Mouse (Mus musculus) midbrain, postnatal 0 days (tissue): ENCODE measurements at regions not wholly inside any gene's neighbourhood (a gene's known extent, or its start where the extent isn't known, plus 50 kb on each side); places are given as distances from the start of the nearest gene placed in this dataset.
A peak's percentile ranks its signal among the peaks of the same experiment; 100 is the strongest.

ENCODE experiments used
- ATAC-seq: fragments of 200-750 bp; cut with Nextera tagmentation; 2 replicates; pipeline ENCODE4 v1.8.0; 2017; ENCODE audit warnings: moderate number of reproducible peaks, mild to moderate bottlenecking, moderate TSS enrichment, moderate library complexity; ENCODE audit not compliant: low FRiP score
- DNase-seq: peaks from one replicate; pipeline ENCODE4 v3.0.0-alpha.2; 2015; ENCODE audit warnings: low spot score
- H3K27ac ChIP-seq: fragments of 300-500 bp; sonication (generic); 2 replicates; pipeline ENCODE4 v1.5.1; 2014; ENCODE audit warnings: low read depth, mild to moderate bottlenecking, low read length, mixed read lengths
- H3K27me3 ChIP-seq: fragments of 300-500 bp; sonication (generic); 2 replicates; pipeline ENCODE4 v1.6.1; 2014; ENCODE audit warnings: low read length, control low read depth, mixed read lengths; ENCODE audit not compliant: insufficient read depth
- H3K36me3 ChIP-seq: fragments of 300-500 bp; sonication (generic); 2 replicates; pipeline ENCODE4 v1.6.1; 2014; ENCODE audit warnings: low read length, control low read depth, mixed read lengths; ENCODE audit not compliant: insufficient read depth
- H3K4me1 ChIP-seq: fragments of 300-500 bp; sonication (generic); 2 replicates; pipeline ENCODE4 v1.6.1; 2014; ENCODE audit warnings: mild to moderate bottlenecking, control low read depth, antibody characterized with exemption, low read length, mixed read lengths; ENCODE audit not compliant: insufficient read depth
- H3K4me2 ChIP-seq: fragments of 300-500 bp; sonication (generic); 2 replicates; pipeline ENCODE4 v1.6.1; 2014; ENCODE audit warnings: low read depth, mild to moderate bottlenecking, low read length, mixed read lengths; ENCODE audit not compliant: poor library complexity, severe bottlenecking
- H3K4me3 ChIP-seq: fragments of 300-500 bp; sonication (generic); 2 replicates; pipeline ENCODE4 v1.5.1; 2014; ENCODE audit warnings: low read depth, mild to moderate bottlenecking, low read length, moderate library complexity
- H3K9ac ChIP-seq: fragments of 300-500 bp; sonication (generic); replicated peaks from 2 replicates; pipeline ENCODE4 v1.6.1; 2014; ENCODE audit warnings: mild to moderate bottlenecking, low read length, moderate library complexity, mixed read lengths; ENCODE audit not compliant: poor library complexity, severe bottlenecking
- H3K9me3 ChIP-seq: fragments of 300-500 bp; sonication (generic); 2 replicates; pipeline ENCODE4 v1.6.1; 2016; ENCODE audit warnings: low read length, control low read depth
- CTCF ChIP-seq: IDR thresholded peaks from 2 replicates; pipeline ENCODE4 v1.5.1; 2016; ENCODE audit warnings: antibody characterized with exemption, mild to moderate bottlenecking
- WGBS: fragments of 180-500 bp; shearing (Covaris S2); extraction: QIAGEN DNeasy Blood & Tissue Kit; methylation state at CpG from one replicate; pipeline ENCODE4 v1.1.7; 2014; 5-methylcytosine and 5-hydroxymethylcytosine counted together

GRCm38 (mm10) chr2:115309856-115310631 lies 271.5 kb upstream of the BC052040 start:
- Histone ChIP-seq H3K4me2 (no peak overlapping the region), H3K9ac (no peak overlapping the region), H3K9me3 (no peaks in the 10 kb centered on the region), H3K36me3 (no peaks in the 10 kb centered on the region), H3K4me1 (no peaks in the 10 kb centered on the region), H3K27me3 (no peaks in the 10 kb centered on the region), H3K4me3 (no peak overlapping the region), H3K27ac (no peak overlapping the region)
- no peak for TF ChIP-seq CTCF
- 46% methylated on average over 4 of the region's 4 CpGs for WGBS
- DNase-seq (no peak), ATAC-seq (no peak)

GRCm38 (mm10) chr2:115318551-115318950 lies 263.0 kb upstream of the BC052040 start:
- no peak for DNase-seq
- no peak for ATAC-seq
- Histone ChIP-seq H3K4me3 (no peak overlapping the region), H3K27me3 (0 out of 2 replicates have a peak, but pooled peaks cover 3% of the 10 kb centered on the region), H3K36me3 (no peaks in the 10 kb centered on the region), H3K9me3 (no peaks in the 10 kb centered on the region), H3K4me1 (no peaks in the 10 kb centered on the region), H3K4me2 (no peak overlapping the region), H3K27ac (no peak overlapping the region), H3K9ac (no peak overlapping the region)
- 73% methylated on average over 3 of the region's 3 CpGs for WGBS
- TF ChIP-seq CTCF = no peak

- H3K9me3 ChIP-seq = no peaks in the 10 kb centered on the region
- no peak overlapping the region for H3K4me2 ChIP-seq
- WGBS = 19% methylated on average over 5 of the region's 5 CpGs
- no peak overlapping the region for H3K9ac ChIP-seq
- H3K27ac ChIP-seq = no peak overlapping the region
- ATAC-seq (no peak), DNase-seq (peak; percentile 17)
- no peak overlapping the region for H3K4me3 ChIP-seq
- no peak for TF ChIP-seq CTCF
- no peaks in the 10 kb centered on the region for H3K4me1 ChIP-seq
- H3K27me3 ChIP-seq = 0 out of 2 replicates have a peak, but pooled peaks cover 3% of the 10 kb centered on the region
- H3K36me3 ChIP-seq = no peaks in the 10 kb centered on the region
Observed at GRCm38 (mm10) chr2:115322582-115322981, 258.9 kb upstream of the BC052040 start.

GRCm38 (mm10) chr2:115326526-115326925 lies 255.0 kb upstream of the BC052040 start:
- H3K27me3 ChIP-seq = no peaks in the 10 kb centered on the region
- no peak overlapping the region for H3K4me3 ChIP-seq
- no peak overlapping the region for H3K9ac ChIP-seq
- peak; percentile 66 for DNase-seq
- H3K36me3 ChIP-seq = no peaks in the 10 kb centered on the region
- no peak for ATAC-seq
- H3K9me3 ChIP-seq = no peaks in the 10 kb centered on the region
- WGBS = 68% methylated on average over 2 of the region's 2 CpGs
- H3K27ac ChIP-seq = no peak overlapping the region
- TF ChIP-seq CTCF = no peak
- H3K4me1 ChIP-seq = no peaks in the 10 kb centered on the region
- H3K4me2 ChIP-seq = no peak overlapping the region

GRCm38 (mm10) chr2:115338178-115338577 lies 243.3 kb upstream of the BC052040 start:
- Histone ChIP-seq H3K4me1 (no peaks in the 10 kb centered on the region), H3K36me3 (no peaks in the 10 kb centered on the region), H3K27ac (no peak overlapping the region), H3K27me3 (no peaks in the 10 kb centered on the region), H3K9me3 (no peaks in the 10 kb centered on the region), H3K4me3 (no peak overlapping the region), H3K4me2 (no peak overlapping the region), H3K9ac (no peak overlapping the region)
- whole genome bisulfite sequencing = 36% methylated on average over 7 of the region's 7 CpGs
- DNase-seq (no peak), ATAC-seq (no peak)
- no peak for TF ChIP-seq CTCF

- H3K4me2 ChIP-seq = no peak overlapping the region
- no peaks in the 10 kb centered on the region for H3K27me3 ChIP-seq
- no peaks in the 10 kb centered on the region for H3K36me3 ChIP-seq
- WGBS = 46% methylated on average over 4 of the region's 4 CpGs
- ATAC-seq (no peak), DNase-seq (no peak)
- H3K4me1 ChIP-seq = no peaks in the 10 kb centered on the region
- TF ChIP-seq CTCF = no peak
- no peak overlapping the region for H3K4me3 ChIP-seq
- no peaks in the 10 kb centered on the region for H3K9me3 ChIP-seq
- H3K9ac ChIP-seq = no peak overlapping the region
- H3K27ac ChIP-seq = no peak overlapping the region
Observed at GRCm38 (mm10) chr2:115339034-115339433, 242.5 kb upstream of the BC052040 start.
